Mouse (Mus musculus): ENCODE measurements around the gene Ddn.

Gene Ddn

GRCm38 (mm10) chr15:98809390-98809789, at the start of gene Ddn:
TSS of gene Ddn (minus strand) at chr15:98809490.
- peaks cover 30% of the 10 kb centered on the region for H3K36me3 ChIP-seq (ENCODE audit: insufficient read depth, low read length)
- H3K27me3 ChIP-seq (ENCODE audit: insufficient read depth, low read length) = peaks cover 56% of the 10 kb centered on the region
- peak within 1 kb of the TSS; percentile 67 for H3K4me3 ChIP-seq (replicated peaks; ENCODE audit: low read length)
- TF ChIP-seq POU5F1 (IDR thresholded peaks at IDR 0.05; ENCODE audit: borderline replicate concordance, low read length) (no peak), NANOG (IDR thresholded peaks at IDR 0.05; ENCODE audit: borderline replicate concordance, low read length) (no peak), CTCF (conservative IDR thresholded peaks at IDR 0.05; ENCODE audit: low read length) (no peak)
- H3K9me3 ChIP-seq (ENCODE audit: low read length) = no peaks in the 10 kb centered on the region
- peaks cover 58% of the 10 kb centered on the region for H3K4me1 ChIP-seq (replicated peaks; ENCODE audit: low read depth, low read length)

GRCm38 (mm10) chr15:98854214-98854613, 44.9 kb upstream of the Ddn start:
- no peaks in the 10 kb centered on the region for H3K27me3 ChIP-seq (ENCODE audit: insufficient read depth, low read length)
- no peaks in the 10 kb centered on the region for H3K9me3 ChIP-seq (ENCODE audit: low read length)
- peaks cover 68% of the 10 kb centered on the region for H3K4me1 ChIP-seq (replicated peaks; ENCODE audit: low read depth, low read length)
- TF ChIP-seq NANOG (IDR thresholded peaks at IDR 0.05; ENCODE audit: borderline replicate concordance, low read length) (no peak), CTCF (conservative IDR thresholded peaks at IDR 0.05; ENCODE audit: low read length) (no peak), POU5F1 (IDR thresholded peaks at IDR 0.05; ENCODE audit: borderline replicate concordance, low read length) (no peak)
- peaks cover 100% of the 10 kb centered on the region for H3K36me3 ChIP-seq (ENCODE audit: insufficient read depth, low read length)
- H3K4me3 ChIP-seq (replicated peaks; ENCODE audit: low read length) = no peak overlapping the region

GRCm38 (mm10) chr15:98853161-98853937, 44.1 kb upstream of the Ddn start:
- H3K36me3 ChIP-seq (ENCODE audit: insufficient read depth, low read length) = peaks cover 100% of the 10 kb centered on the region
- no peaks in the 10 kb centered on the region for H3K9me3 ChIP-seq (ENCODE audit: low read length)
- peaks cover 68% of the 10 kb centered on the region for H3K4me1 ChIP-seq (replicated peaks; ENCODE audit: low read depth, low read length)
- no peaks in the 10 kb centered on the region for H3K27me3 ChIP-seq (ENCODE audit: insufficient read depth, low read length)
- TF ChIP-seq POU5F1 (IDR thresholded peaks at IDR 0.05; ENCODE audit: borderline replicate concordance, low read length) (no peak), NANOG (IDR thresholded peaks at IDR 0.05; ENCODE audit: borderline replicate concordance, low read length) (no peak), CTCF (conservative IDR thresholded peaks at IDR 0.05; ENCODE audit: low read length) (no peak)
- H3K4me3 ChIP-seq (replicated peaks; ENCODE audit: low read length) = no peak overlapping the region

- no peak for TF ChIP-seq CTCF (conservative IDR thresholded peaks at IDR 0.05; ENCODE audit: low read length)
- TF ChIP-seq POU5F1 (IDR thresholded peaks at IDR 0.05; ENCODE audit: borderline replicate concordance, low read length) = no peak
- no peak for TF ChIP-seq NANOG (IDR thresholded peaks at IDR 0.05; ENCODE audit: borderline replicate concordance, low read length)
- H3K4me3 ChIP-seq (replicated peaks; ENCODE audit: low read length) = no peak overlapping the region
- H3K36me3 ChIP-seq (ENCODE audit: insufficient read depth, low read length) = peaks cover 100% of the 10 kb centered on the region
- no peaks in the 10 kb centered on the region for H3K27me3 ChIP-seq (ENCODE audit: insufficient read depth, low read length)
- peaks cover 69% of the 10 kb centered on the region for H3K4me1 ChIP-seq (replicated peaks; ENCODE audit: low read depth, low read length)
- H3K9me3 ChIP-seq (ENCODE audit: low read length) = no peaks in the 10 kb centered on the region
Observed at GRCm38 (mm10) chr15:98852733-98853132, 43.4 kb upstream of the Ddn start.

- Histone ChIP-seq H3K4me3 (replicated peaks; ENCODE audit: low read length) (no peak overlapping the region), H3K36me3 (ENCODE audit: insufficient read depth, low read length) (peaks cover 100% of the 10 kb centered on the region), H3K27me3 (ENCODE audit: insufficient read depth, low read length) (no peaks in the 10 kb centered on the region), H3K4me1 (replicated peaks; ENCODE audit: low read depth, low read length) (peaks cover 72% of the 10 kb centered on the region), H3K9me3 (ENCODE audit: low read length) (no peaks in the 10 kb centered on the region)
- TF ChIP-seq CTCF (conservative IDR thresholded peaks at IDR 0.05; ENCODE audit: low read length) (no peak), NANOG (IDR thresholded peaks at IDR 0.05; ENCODE audit: borderline replicate concordance, low read length) (no peak), POU5F1 (IDR thresholded peaks at IDR 0.05; ENCODE audit: borderline replicate concordance, low read length) (no peak)
Observed at GRCm38 (mm10) chr15:98852071-98852470, 42.8 kb upstream of the Ddn start.

- Histone ChIP-seq H3K4me3 (replicated peaks; ENCODE audit: low read length) (no peak overlapping the region), H3K27me3 (ENCODE audit: insufficient read depth, low read length) (no peaks in the 10 kb centered on the region), H3K4me1 (replicated peaks; ENCODE audit: low read depth, low read length) (peaks cover 68% of the 10 kb centered on the region), H3K9me3 (ENCODE audit: low read length) (no peaks in the 10 kb centered on the region), H3K36me3 (ENCODE audit: insufficient read depth, low read length) (peaks cover 100% of the 10 kb centered on the region)
- TF ChIP-seq NANOG (IDR thresholded peaks at IDR 0.05; ENCODE audit: borderline replicate concordance, low read length) (no peak), CTCF (conservative IDR thresholded peaks at IDR 0.05; ENCODE audit: low read length) (no peak), POU5F1 (IDR thresholded peaks at IDR 0.05; ENCODE audit: borderline replicate concordance, low read length) (no peak)
Observed at GRCm38 (mm10) chr15:98851229-98851818, 42.0 kb upstream of the Ddn start.

GRCm38 (mm10) chr15:98850668-98851067, 41.4 kb upstream of the Ddn start:
- Histone ChIP-seq H3K4me3 (replicated peaks; ENCODE audit: low read length) (no peak overlapping the region), H3K4me1 (replicated peaks; ENCODE audit: low read depth, low read length) (peaks cover 62% of the 10 kb centered on the region), H3K27me3 (ENCODE audit: insufficient read depth, low read length) (no peaks in the 10 kb centered on the region), H3K36me3 (ENCODE audit: insufficient read depth, low read length) (peaks cover 100% of the 10 kb centered on the region), H3K9me3 (ENCODE audit: low read length) (no peaks in the 10 kb centered on the region)
- TF ChIP-seq POU5F1 (IDR thresholded peaks at IDR 0.05; ENCODE audit: borderline replicate concordance, low read length) = no peak
- no peak for TF ChIP-seq CTCF (conservative IDR thresholded peaks at IDR 0.05; ENCODE audit: low read length)
- no peak for TF ChIP-seq NANOG (IDR thresholded peaks at IDR 0.05; ENCODE audit: borderline replicate concordance, low read length)

GRCm38 (mm10) chr15:98849956-98850600, 40.8 kb upstream of the Ddn start:
- TF ChIP-seq NANOG (IDR thresholded peaks at IDR 0.05; ENCODE audit: borderline replicate concordance, low read length) (no peak), CTCF (conservative IDR thresholded peaks at IDR 0.05; ENCODE audit: low read length) (no peak), POU5F1 (IDR thresholded peaks at IDR 0.05; ENCODE audit: borderline replicate concordance, low read length) (no peak)
- peaks cover 59% of the 10 kb centered on the region for H3K4me1 ChIP-seq (replicated peaks; ENCODE audit: low read depth, low read length)
- no peaks in the 10 kb centered on the region for H3K27me3 ChIP-seq (ENCODE audit: insufficient read depth, low read length)
- H3K4me3 ChIP-seq (replicated peaks; ENCODE audit: low read length) = no peak overlapping the region
- no peaks in the 10 kb centered on the region for H3K9me3 ChIP-seq (ENCODE audit: low read length)
- peaks cover 100% of the 10 kb centered on the region for H3K36me3 ChIP-seq (ENCODE audit: insufficient read depth, low read length)
